Mouse (Mus musculus) E14TG2a.4 (cell line): ENCODE results near the gene Nipa1.

Experiments used
- H3K27me3 ChIP-seq: 2 replicates; pipeline ENCODE4 v1.6.1; 2014; ENCODE audit warnings: low read length, control low read depth; ENCODE audit not compliant: insufficient read depth
- H3K36me3 ChIP-seq: 2 replicates; pipeline ENCODE4 v1.6.1; 2014; ENCODE audit warnings: low read length, control low read depth; ENCODE audit not compliant: insufficient read depth
- H3K4me1 ChIP-seq: replicated peaks from 2 replicates; pipeline ENCODE4 v1.6.1; 2014; ENCODE audit warnings: low read depth, low read length, control low read depth
- H3K4me3 ChIP-seq: replicated peaks from 2 replicates; pipeline ENCODE4 v1.5.1; 2014; ENCODE audit warnings: mild to moderate bottlenecking, low read length
- H3K9me3 ChIP-seq: 2 replicates; pipeline ENCODE4 v1.6.1; 2014; ENCODE audit warnings: low read length, control low read depth
- CTCF ChIP-seq: conservative IDR thresholded peaks from 2 replicates; pipeline ENCODE4 v1.5.1; 2014; ENCODE audit warnings: low read length
- NANOG ChIP-seq: IDR thresholded peaks from 2 replicates; pipeline ENCODE4 v1.6.1; 2014; ENCODE audit warnings: borderline replicate concordance, low read length, mixed read lengths
- POU5F1 ChIP-seq: IDR thresholded peaks from 2 replicates; pipeline ENCODE4 v1.6.1; 2014; ENCODE audit warnings: low read length, borderline replicate concordance

Gene Nipa1

DNA sequence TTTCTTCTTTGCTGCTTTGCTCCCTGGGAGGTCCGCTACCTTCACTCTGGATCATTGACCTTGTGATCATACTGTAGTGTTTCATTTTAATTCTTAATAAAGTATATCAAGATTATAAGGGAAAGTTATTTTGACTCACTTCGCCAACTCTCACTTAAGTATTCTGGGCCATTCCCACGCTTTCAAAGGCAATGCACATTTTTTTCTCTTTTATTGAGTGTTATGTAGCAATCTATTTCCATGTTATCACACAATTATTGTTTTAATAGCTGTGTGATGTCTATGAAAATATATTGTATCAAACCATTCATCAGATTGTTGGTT, at the start of gene Nipa1:
Gene Nipa1, minus strand, starts transcription at position 25 of the 324 bp plus-strand sequence.
- H3K4me3 ChIP-seq: peak within 1 kb of the TSS; percentile 92
- no peaks in the 10 kb centered on the region for H3K36me3 ChIP-seq
- H3K9me3 ChIP-seq: peaks cover 15% of the 10 kb centered on the region
- H3K4me1 ChIP-seq: peaks cover 7% of the 10 kb centered on the region; the same call in 1 of the 2 replicates
- H3K27me3 ChIP-seq: no peaks in the 10 kb centered on the region; the same call in 1 of the 2 replicates
- TF ChIP-seq CTCF (no peak), POU5F1 (no peak), NANOG (no peak)

DNA sequence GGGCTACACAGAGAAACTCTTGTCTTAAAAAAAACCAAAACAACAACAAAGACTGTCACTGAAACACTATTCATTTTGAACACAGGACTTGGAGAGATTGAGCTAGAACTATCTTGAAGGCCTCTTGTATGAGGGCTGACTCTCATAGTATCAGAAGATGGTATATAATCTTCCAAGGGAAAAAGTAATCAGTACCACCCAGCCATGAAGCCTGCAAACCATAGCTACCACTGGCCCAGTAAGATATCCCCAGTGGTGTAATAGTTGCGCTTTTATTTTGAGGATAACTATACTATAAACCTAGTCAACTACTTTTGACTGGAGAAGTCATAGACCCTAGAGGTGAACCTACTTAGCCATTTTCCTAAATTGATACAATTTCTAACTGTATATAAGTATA, 46.9 kb upstream of the Nipa1 start:
- no peak for TF ChIP-seq CTCF
- no peak for TF ChIP-seq POU5F1
- TF ChIP-seq NANOG: no peak
- H3K27me3 ChIP-seq: no peaks in the 10 kb centered on the region
- no peaks in the 10 kb centered on the region for H3K9me3 ChIP-seq
- H3K36me3 ChIP-seq: peaks cover 20% of the 10 kb centered on the region
- H3K4me1 ChIP-seq: no peaks in the 10 kb centered on the region
- H3K4me3 ChIP-seq: no peak overlapping the region

DNA sequence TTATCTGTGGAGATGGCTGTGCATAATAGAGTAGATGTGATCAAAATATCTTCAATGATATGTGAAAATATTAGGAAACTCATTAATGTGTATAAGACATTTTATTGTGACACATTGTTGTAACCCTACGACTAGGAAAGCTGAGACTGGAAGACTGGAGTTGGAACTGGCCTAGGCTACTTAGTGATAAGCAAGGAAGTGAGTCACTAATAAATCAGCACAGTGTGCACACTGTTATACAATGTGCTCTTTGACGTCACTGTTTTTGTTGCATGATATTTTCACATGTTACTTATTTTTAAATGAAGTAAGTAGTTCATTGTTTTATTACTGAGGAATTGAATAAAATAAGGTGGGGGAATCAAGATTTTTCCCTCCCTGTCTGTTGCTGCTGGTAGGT, 46.4 kb upstream of the Nipa1 start:
- no peak for TF ChIP-seq POU5F1
- TF ChIP-seq CTCF: no peak
- no peak for TF ChIP-seq NANOG
- no peak overlapping the region for H3K4me3 ChIP-seq

DNA sequence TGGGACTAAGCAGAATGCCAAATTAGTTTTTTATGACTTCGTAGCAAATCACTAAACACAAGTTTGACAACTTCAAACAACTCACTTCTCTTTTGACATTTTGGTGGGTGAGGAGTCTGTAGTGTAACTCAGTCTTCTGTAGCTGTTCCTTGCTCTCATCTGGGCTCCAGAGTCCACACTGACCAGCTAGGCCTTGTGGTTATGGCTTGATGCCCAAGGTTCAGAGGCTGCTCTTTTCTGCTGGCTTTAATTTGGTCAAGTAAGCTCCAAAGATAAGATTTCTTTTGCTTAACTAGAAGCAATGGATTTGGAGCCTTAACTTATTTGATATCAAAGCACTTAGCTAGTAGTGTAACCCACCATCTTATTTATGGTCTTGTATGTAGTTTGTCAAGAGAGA, 45.1 kb upstream of the Nipa1 start:
- Histone ChIP-seq H3K4me1 (no peaks in the 10 kb centered on the region), H3K27me3 (no peaks in the 10 kb centered on the region), H3K4me3 (no peak overlapping the region), H3K9me3 (no peaks in the 10 kb centered on the region), H3K36me3 (peaks cover 19% of the 10 kb centered on the region)
- no peak for TF ChIP-seq NANOG
- no peak for TF ChIP-seq CTCF
- TF ChIP-seq POU5F1: no peak

More for the DNA sequence above, 46.4 kb upstream of the Nipa1 start:
- Histone ChIP-seq H3K27me3 (no peaks in the 10 kb centered on the region), H3K36me3 (peaks cover 21% of the 10 kb centered on the region), H3K4me1 (no peaks in the 10 kb centered on the region), H3K9me3 (no peaks in the 10 kb centered on the region)

DNA sequence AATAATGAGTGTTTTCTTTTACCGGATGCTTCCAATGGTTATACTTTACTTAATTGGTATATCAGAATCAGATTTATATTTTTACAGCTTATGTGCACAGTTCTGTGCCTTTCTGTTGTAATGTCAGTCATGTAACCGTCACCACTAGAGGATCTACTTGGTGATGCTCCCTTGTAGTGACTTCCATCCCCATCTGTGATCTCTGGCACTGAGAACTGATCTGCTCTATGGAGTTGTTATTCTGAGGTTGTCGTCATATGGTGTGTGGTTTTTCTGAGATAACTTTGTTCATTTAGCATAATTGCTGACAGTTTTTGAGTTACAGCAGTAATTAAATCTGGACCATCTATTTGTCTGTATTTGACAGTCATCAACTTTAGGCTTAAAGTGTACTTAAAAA, 35.6 kb upstream of the Nipa1 start:
- TF ChIP-seq CTCF: no peak
- no peak for TF ChIP-seq NANOG
- no peaks in the 10 kb centered on the region for H3K9me3 ChIP-seq
- no peak overlapping the region for H3K4me3 ChIP-seq

DNA sequence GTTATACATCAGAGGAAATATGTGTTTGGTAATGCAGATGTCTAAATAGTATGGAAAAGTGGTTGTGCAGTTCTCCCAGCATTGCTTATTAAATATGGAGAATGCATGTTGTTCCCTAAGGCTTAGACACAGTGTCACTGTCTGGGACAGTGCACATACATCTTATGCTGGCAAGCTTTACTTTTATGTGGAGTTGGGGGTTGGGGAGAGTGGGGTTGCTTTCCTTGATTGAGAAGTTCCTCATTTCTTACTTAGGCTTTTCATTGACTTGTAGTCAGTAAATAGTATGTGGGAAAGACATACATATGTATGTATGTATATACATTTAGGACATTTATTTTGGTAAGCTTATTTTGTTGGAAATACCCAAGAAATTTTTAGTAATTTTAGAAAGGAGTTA, 33.2 kb upstream of the Nipa1 start:
- peaks cover 9% of the 10 kb centered on the region for H3K36me3 ChIP-seq
- H3K4me1 ChIP-seq: peaks cover 17% of the 10 kb centered on the region
- H3K9me3 ChIP-seq: no peaks in the 10 kb centered on the region
- TF ChIP-seq POU5F1 (no peak), CTCF (no peak), NANOG (no peak)
- no peaks in the 10 kb centered on the region for H3K27me3 ChIP-seq
- H3K4me3 ChIP-seq: no peak overlapping the region

More for the DNA sequence above, 35.6 kb upstream of the Nipa1 start:
- Histone ChIP-seq H3K4me1 (peaks cover 13% of the 10 kb centered on the region), H3K36me3 (peaks cover 9% of the 10 kb centered on the region), H3K27me3 (no peaks in the 10 kb centered on the region)

DNA sequence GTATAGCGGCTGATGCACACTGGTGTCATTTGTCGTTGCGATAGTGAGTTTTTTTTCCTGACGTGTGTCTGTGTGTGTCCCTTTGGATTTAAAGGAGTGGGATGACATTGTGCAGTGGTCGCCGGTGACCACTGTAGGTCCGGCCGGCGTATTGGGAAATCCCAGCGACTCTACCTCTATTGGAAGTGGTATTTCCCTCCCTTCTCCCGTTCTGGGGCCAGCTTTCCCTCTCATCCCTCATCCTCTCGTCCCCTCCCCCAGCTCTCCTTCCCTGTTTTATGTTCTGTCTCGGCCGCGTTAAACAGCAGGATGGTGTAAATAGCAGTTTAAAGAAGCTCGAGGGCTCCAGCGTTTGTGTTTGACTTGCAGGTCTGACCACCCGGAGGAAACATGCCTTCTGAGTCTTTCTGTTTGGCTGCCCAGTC, 30.7 kb upstream of the Nipa1 start:
- Histone ChIP-seq H3K27me3 (no peaks in the 10 kb centered on the region), H3K4me3 (peak overlapping the region; percentile 95), H3K36me3 (peaks cover 4% of the 10 kb centered on the region; the same call in 1 of the 2 replicates), H3K9me3 (no peaks in the 10 kb centered on the region), H3K4me1 (peaks cover 17% of the 10 kb centered on the region)
- TF ChIP-seq CTCF (no peak), NANOG (no peak), POU5F1 (no peak)

DNA sequence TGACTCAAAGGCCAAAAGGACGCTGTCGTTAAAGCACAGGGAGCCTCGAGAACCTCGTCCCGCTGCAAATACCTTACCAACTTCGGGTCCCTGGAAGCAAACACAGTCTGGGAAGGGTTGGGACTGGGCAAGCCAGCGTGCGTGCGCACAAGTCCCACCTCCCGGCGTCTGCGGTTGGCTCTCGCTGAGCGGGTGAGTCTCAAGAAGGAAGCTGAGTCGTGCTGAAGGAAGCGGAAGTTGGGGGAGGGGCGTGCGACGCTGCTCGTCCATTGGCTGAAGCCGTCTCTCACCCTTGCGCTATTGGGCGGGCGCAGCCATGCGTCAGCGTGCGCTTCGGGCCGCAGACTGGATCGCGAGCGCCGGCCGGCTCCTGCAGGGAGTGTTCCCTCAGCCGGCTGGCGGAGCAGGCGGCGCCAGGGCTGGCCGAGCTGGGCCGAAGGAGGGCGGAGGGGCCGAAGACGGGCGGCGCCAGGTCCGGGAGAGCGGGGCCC, 30.1 kb upstream of the Nipa1 start, which contains the start of gene Herc2:
Gene Herc2, plus strand, starts transcription at position 366 of the 491 bp plus-strand sequence.
- TF ChIP-seq NANOG (no peak), CTCF (no peak)
- H3K36me3 ChIP-seq: peaks cover 4% of the 10 kb centered on the region; the same call in 1 of the 2 replicates
- H3K27me3 ChIP-seq: no peaks in the 10 kb centered on the region
- H3K9me3 ChIP-seq: no peaks in the 10 kb centered on the region
- peaks cover 17% of the 10 kb centered on the region for H3K4me1 ChIP-seq
- H3K4me3 ChIP-seq: peak within 1 kb of the TSS; percentile 95

DNA sequence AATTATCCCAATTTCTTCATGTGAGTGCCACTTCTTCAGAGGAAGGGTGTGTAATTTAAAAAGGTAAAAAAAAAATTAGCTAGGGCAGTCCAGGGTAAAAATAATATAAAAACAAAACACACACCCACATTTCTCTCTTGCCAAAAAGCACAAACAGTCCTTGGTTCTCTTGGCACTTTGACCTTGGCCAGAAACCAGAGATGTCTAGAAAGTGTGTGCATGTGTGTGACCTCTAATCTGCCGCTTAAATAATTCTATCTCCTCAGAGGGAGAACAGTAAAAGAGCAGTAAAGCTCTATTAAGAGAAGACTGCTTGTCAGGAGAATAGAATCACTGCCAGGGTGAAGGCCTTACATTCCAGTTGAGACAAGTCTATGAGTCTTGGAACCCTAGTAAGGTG, 27.4 kb upstream of the Nipa1 start:
- Histone ChIP-seq H3K36me3 (no peaks in the 10 kb centered on the region), H3K4me1 (peaks cover 14% of the 10 kb centered on the region)
- TF ChIP-seq POU5F1 (no peak), NANOG (no peak), CTCF (no peak)

More for the DNA sequence above, 27.4 kb upstream of the Nipa1 start:
- Histone ChIP-seq H3K9me3 (no peaks in the 10 kb centered on the region), H3K27me3 (no peaks in the 10 kb centered on the region), H3K4me3 (no peak overlapping the region)
